Mouse (Mus musculus): ENCODE results near the gene Mrps18b.

Mrps18b gene

DNA sequence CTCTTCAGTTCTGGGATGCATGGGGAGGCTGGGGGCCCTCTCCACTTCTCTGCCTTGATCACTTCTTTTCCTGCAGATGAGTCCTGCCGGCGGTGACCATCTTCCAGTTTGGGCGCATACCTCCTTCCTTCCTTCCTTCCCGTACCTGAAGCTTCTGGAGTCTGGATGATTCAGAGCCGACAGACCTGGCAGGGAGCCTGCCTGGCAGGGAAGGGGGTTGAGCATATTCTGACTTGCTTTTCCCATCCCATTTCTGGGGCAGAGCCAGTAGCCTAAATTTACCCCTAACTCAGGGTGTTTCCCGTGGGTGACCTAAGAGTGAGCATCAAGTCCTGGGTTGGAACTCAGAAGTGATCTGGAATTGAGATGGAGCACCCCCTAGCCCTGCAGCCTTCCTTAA, 41.5 kb downstream of the Mrps18b start:
- DNase-seq (ENCODE audit: low read depth, low spot score): no peak

- peak; percentile 78 for DNase-seq (ENCODE audit: low read depth, low spot score)
Measured at GRCm38 (mm10) chr17:35873774-35874519, 42.2 kb downstream of the Mrps18b start.

- DNase-seq (ENCODE audit: low read depth, low spot score): no peak
Measured at GRCm38 (mm10) chr17:35870884-35871696, 45.1 kb downstream of the Mrps18b start.

GRCm38 (mm10) chr17:35870151-35870883, 45.9 kb downstream of the Mrps18b start:
- no peak for DNase-seq (ENCODE audit: low read depth, low spot score)

- DNase-seq (ENCODE audit: low read depth, low spot score): no peak
Measured at GRCm38 (mm10) chr17:35869346-35870067, 46.7 kb downstream of the Mrps18b start.

DNA sequence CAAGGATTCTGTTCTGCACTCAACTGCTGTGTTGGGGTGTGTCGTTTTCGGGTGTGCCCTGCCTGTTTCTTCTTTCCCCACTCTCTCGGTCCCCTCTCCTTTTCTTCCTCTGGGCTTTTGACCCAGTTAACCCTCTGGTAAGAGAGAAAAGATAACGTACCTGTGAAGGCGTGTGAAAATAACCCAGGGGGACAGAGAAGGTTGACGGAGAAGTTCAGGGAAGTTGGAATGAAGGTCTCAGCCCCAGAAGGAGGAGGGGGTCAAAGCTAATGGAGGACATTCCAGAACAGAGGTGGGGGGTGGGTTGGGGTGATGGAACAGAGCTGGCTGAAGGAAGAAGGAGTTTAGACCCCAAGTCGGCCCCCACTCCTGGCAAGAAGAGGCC, 47.2 kb downstream of the Mrps18b start:
- DNase-seq (ENCODE audit: low read depth, low spot score): no peak

DNA sequence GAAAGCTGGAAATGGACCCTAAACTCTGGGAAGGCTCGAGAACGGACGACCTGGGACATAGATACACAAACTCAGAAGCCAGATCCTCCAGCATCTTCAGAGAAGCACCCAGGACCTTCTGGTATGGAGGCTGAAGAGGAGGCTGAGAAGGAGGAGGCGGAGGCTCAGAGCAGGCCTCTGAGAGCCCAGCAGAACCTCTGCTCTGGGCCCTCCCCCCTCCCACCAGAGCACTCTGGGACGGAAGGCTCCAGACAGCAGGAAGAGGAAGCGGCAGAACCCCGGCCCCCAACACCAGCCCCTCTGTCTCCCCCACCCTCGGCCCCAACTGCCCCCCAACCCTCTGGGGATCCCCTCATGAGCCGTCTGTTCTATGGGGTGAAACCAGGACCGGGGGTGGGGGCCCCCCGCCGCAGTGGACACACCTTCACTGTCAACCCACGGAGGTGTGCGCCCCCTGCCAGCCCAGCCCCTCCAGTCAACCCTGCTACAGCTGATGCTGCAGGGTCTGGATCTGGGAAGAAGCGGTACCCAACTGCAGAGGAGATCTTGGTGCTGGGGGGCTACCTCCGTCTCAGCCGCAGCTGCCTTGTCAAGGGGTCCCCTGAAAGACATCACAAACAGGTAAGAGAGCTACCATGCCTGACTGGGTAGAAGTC, 47.9 kb downstream of the Mrps18b start:
- DNase-seq (ENCODE audit: low read depth, low spot score): no peak

GRCm38 (mm10) chr17:35866911-35867890, 49.0 kb downstream of the Mrps18b start:
- no peak for DNase-seq (ENCODE audit: low read depth, low spot score)

- DNase-seq (ENCODE audit: low read depth, low spot score): no peak
Measured at GRCm38 (mm10) chr17:35866281-35866831, 49.8 kb downstream of the Mrps18b start.

DNA sequence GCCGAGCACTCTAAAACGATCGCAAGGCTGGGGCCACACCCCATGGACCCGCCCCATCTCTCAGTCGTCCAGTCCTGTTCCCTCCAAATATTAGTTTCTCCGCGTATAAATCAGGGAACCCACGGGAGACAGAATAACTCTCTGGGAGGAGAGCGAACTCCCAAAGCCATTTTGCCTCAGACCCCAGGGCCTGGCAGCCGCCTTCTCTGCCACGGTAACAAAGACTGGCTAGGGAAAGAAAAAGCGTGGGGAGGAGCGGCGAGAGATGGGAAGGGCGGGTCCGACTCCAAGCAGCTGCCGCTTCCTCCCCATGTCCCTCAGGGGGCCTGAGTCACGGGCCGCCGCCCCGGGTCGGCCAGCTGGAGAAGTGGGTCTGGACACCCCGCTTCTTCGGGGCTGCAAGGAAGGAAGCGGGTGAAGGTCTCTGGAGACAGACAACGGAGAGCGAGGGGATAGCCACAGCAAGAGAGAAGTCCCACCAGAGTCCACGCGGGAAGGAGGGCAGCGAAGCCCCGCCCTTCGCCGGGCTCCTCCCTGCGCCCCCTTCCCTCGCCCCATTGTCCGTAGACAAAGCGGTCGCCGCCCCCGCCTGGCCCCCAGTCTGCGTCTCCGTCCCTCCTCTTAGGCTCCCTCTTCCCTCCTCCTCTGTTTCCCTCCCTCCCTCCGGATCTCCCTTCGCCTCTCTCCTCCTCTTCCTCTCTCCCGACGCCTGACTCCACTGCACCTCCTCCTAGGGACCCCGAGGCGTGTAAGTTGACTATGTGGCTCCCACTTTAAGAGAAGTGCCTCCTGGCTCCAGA, 50.5 kb downstream of the Mrps18b start, which contains the start of gene Ppp1r18:
Gene Ppp1r18 (plus strand): TSS at position 113 of the 800 bp plus-strand sequence.
- DNase-seq (ENCODE audit: low read depth, low spot score): no peak

- no peak for DNase-seq (ENCODE audit: low read depth, low spot score)
Measured at GRCm38 (mm10) chr17:35864832-35865353, 51.3 kb downstream of the Mrps18b start.

DNA sequence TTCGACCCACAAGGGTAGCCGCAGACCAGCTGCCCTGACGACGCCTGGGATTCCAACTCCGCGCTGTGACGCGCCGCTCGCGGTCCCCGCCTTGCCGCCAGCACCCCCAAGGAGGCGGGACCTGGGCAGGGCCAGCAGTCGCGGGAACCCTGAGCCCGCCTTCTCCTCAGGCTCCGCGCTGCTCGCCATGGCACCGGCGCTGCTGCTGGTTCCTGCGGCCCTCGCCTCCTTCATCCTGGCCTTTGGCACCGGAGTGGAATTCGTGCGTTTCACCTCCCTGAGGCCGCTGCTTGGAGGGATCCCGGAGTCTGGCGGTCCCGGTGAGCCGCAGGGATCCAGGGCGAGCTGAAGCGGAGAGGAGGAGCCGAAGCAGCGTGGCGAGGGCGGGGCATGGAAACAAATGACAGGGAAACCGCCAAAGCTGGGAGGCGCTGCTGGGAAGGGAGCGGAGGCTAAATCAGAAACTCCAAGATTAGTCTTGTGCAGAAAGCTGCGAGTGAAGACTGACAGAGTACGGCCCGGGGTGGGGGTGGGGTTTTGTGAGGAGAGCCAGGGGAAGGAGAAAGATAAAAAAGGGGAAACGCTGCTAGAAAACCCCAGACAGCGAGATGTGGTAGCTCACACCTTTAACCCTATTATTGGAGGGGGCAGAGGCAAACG, 54.9 kb downstream of the Mrps18b start, which contains the start of gene Nrm:
Gene Nrm (plus strand): TSS at position 121 of the 660 bp plus-strand sequence.
- DNase-seq (ENCODE audit: low read depth, low spot score): peak; percentile 80

GRCm38 (mm10) chr17:35860831-35861197, 55.4 kb downstream of the Mrps18b start:
- no peak for DNase-seq (ENCODE audit: low read depth, low spot score)

Data from c-Kit-negative CD71-positive TER-119-positive erythroid progenitor cells, embryonic 14.5 days (primary cell).